Mouse (Mus musculus) liver, embryonic 12.5 days (tissue): ENCODE results near the gene Ing5. TPM values are rescaled to one million over a fixed set of nuclear protein-coding genes. Genes with fewer than 3 reads are reported as not detected.
"Not testable (repeated sequence)": the region's sequence is repeated elsewhere in the genome, so short reads cannot be mapped to it uniquely, and the experiment has no call there.

Source experiments
- ATAC-seq: fragments of 200-750 bp; cut with Nextera tagmentation; 2 replicates; pipeline ENCODE4 v1.8.0; 2017; ENCODE audit warnings: moderate number of reproducible peaks, mild to moderate bottlenecking, moderate library complexity
- H3K27ac ChIP-seq: fragments of 300-500 bp; sonication (generic); 2 replicates; pipeline ENCODE4 v1.5.1; 2016; ENCODE audit warnings: mild to moderate bottlenecking
- H3K27me3 ChIP-seq: fragments of 300-500 bp; sonication (generic); replicated peaks from 2 replicates; pipeline ENCODE4 v1.6.1; 2016; ENCODE audit warnings: mild to moderate bottlenecking, moderate library complexity
- H3K36me3 ChIP-seq: fragments of 300-500 bp; sonication (generic); 2 replicates; pipeline ENCODE4 v1.6.1; 2016; ENCODE audit warnings: mild to moderate bottlenecking, moderate library complexity
- H3K4me1 ChIP-seq: fragments of 300-500 bp; sonication (generic); 2 replicates; pipeline ENCODE4 v1.6.1; 2016
- H3K4me2 ChIP-seq: fragments of 300-500 bp; sonication (generic); 2 replicates; pipeline ENCODE4 v1.6.1; 2016; ENCODE audit warnings: mild to moderate bottlenecking, moderate library complexity
- H3K4me3 ChIP-seq: fragments of 300-500 bp; sonication (generic); 2 replicates; pipeline ENCODE4 v1.5.1; 2016; ENCODE audit warnings: mild to moderate bottlenecking, moderate library complexity
- H3K9ac ChIP-seq: fragments of 300-500 bp; sonication (generic); 2 replicates; pipeline ENCODE4 v1.6.1; 2016; ENCODE audit warnings: mild to moderate bottlenecking, moderate library complexity
- H3K9me3 ChIP-seq: fragments of 300-500 bp; sonication (generic); replicated peaks from 2 replicates; pipeline ENCODE4 v1.6.1; 2016; ENCODE audit warnings: mild to moderate bottlenecking, moderate library complexity
- WGBS: fragments of 180-500 bp; shearing (Covaris S2); methylation state at CpG from one replicate; pipeline ENCODE4 v1.1.7; 2016; ENCODE audit not compliant: insufficient replicate concordance; 5-methylcytosine and 5-hydroxymethylcytosine counted together
- polyA plus RNA-seq: library from polyadenylated mRNA; unstranded; fragments of >200 nt; fragmentation: Nextera tagmentation; extraction: Ambion mirVana; gene quantifications from 2 replicates; pipeline ENCODE4 v1.2.1, GENCODE M21; 2016

The Ing5 gene
- 15.5 and 17.1 TPM in 2 replicates for polyA plus RNA-seq

DNA sequence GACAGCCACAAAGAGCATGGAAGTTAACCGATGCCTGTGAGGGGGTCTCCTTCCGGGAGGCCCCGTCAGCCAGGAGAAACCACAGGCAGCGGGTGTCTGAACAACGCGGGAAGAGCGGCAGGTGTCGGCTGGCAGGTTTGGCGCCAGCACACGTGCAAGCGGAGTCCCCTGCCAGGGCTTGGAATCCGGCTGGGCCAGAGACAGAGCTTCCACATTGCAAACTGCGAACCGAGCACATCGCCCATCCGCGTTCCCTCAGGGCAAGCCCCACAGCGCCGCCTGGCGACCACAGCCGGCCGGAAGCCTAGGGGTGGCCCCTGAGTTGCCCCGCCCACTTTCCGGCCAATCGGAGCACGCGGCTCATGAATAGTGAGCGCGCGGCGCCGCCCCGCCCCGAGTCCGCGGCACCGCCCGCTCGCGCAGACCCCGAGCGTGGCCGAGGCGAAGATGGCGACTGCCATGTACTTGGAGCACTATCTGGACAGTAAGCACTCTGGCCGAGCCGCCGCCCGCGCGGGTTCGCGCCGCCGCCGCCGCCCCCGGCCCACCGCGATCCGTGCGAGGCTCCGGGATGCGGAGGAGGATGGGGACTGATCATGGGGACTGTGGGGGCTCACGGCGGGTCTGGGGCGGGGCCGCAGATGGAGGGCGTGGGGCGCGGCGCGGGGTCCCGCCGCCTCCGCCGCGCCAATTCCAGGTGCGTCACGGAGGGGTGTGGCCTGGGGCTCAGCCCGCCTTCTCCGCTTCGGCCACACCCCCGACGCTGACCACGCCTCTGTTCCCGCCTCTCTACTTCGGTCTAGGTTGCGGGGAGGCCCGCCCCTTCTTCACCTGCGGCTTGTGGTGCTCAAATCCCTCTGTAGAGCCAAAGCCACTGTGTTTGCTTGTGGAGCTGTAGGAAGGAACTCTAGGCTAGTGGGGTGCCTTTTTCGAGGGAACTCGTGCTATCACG lies at the start of gene Ing5:
Gene Ing5 (plus strand): TSS at position 410 of the 952 bp plus-strand sequence.
- WGBS, result under 1% methylated on average over 93 of the region's 94 CpGs
- Histone ChIP-seq H3K9me3 (no peaks in the 10 kb centered on the region), H3K27ac (peak within 1 kb of the TSS; percentile 99), H3K27me3 (no peaks in the 10 kb centered on the region), H3K4me1 (peaks cover 63% of the 10 kb centered on the region), H3K9ac (peak within 1 kb of the TSS; percentile 88), H3K4me3 (peak within 1 kb of the TSS; percentile 83), H3K4me2 (peak within 1 kb of the TSS; percentile 90), H3K36me3 (peaks cover 50% of the 10 kb centered on the region)
- ATAC-seq, result peak; percentile 84

DNA sequence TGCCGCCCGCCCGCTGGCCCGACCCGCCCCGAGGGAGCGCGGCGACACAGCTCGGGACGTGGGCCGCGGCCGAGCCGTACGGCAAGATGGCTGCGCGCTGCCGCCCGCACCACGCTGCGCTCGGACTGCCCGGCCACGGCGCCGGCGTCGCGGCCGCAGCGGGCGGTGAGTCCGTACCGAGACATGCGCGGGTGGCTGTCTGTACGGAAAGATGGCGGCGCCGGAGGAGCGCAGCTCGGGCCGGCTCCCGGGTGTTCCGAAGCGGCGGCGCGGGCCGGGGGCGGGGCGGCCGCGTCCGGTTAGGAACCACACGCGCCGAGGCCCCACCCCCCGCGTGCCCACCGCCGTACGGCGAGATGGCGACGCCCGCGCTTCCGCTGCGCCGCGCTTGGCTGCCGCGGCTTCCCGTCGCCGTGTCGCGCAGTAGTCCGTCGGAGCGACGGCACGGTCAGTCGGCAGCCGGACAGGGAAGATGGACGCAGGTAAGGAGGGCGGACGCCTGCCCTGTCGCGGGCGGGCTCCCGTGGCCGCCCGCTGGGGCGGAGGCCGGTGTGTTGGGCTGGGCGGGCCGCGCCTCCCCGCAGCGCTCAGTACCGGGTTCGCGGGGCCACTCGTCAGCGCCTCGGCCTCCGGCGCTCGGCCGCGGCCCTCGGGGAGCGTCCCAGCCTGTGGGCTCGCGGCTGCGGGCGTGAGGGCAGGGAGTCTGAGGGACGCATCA lies 49.0 kb upstream of the Ing5 start, which contains the start of gene Thap4:
Gene Thap4 (minus strand): TSS at position 292 of the 718 bp plus-strand sequence.
- ATAC-seq, result peak; percentile 85
- peak within 1 kb of the TSS; percentile 94 for H3K27ac ChIP-seq
- no peaks in the 10 kb centered on the region for H3K9me3 ChIP-seq
- H3K9ac ChIP-seq, result peak within 1 kb of the TSS; percentile 93
- peaks cover 10% of the 10 kb centered on the region for H3K36me3 ChIP-seq
- 1% methylated on average over 97 of the region's 121 CpGs for WGBS
- H3K4me2 ChIP-seq, result peak within 1 kb of the TSS; percentile 98
- H3K4me1 ChIP-seq, result peaks cover 60% of the 10 kb centered on the region
- peak within 1 kb of the TSS; percentile 91 for H3K4me3 ChIP-seq
- no peaks in the 10 kb centered on the region for H3K27me3 ChIP-seq

DNA sequence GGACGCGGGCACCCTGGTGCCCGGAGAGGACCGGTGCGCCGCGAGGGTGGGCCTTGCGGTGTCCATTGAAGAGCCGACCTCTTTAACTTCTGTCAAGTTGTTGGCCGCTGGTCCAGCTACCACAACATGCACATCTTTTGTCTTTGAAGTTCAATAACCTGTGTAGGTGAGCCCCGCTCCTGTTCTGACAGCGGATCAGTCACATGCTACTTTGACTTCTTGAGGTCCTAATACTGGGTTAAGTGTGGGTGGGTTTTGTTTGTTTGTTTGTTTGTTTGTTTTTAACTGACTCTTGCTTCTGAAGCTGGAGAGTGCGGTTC lies 48.5 kb upstream of the Ing5 start:
- Histone ChIP-seq H3K27me3 (no peaks in the 10 kb centered on the region), H3K27ac (peak overlapping the region; percentile 94), H3K4me1 (peaks cover 65% of the 10 kb centered on the region), H3K9ac (peak overlapping the region; percentile 93), H3K9me3 (no peaks in the 10 kb centered on the region), H3K4me2 (peak overlapping the region; percentile 98), H3K36me3 (peaks cover 5% of the 10 kb centered on the region), H3K4me3 (peak overlapping the region; percentile 91)
- WGBS, result under 1% methylated on average over 13 of the region's 13 CpGs
- no peak for ATAC-seq

DNA sequence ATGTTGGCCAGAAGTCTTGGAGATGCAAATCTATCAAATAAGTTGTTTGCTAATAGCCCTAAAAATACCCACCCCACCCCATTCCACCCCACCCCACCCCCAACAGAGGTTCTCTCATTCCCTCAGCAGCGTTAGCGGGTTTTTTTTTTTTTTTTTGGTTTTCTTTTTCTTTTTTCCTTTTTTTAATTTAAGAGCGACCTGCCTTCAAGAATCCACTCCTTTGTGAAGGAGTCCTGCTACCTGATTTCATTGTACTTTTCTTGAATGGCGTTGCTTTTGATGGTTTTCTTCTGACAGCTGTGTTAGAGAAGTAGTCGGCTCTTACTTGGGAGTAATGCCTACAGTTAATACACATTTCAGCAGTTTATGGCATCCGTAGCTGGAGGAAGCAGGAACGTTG lies 48.1 kb upstream of the Ing5 start:
- WGBS, result 25% methylated on average over 7 of the region's 7 CpGs
- H3K4me1 ChIP-seq, result peaks cover 67% of the 10 kb centered on the region
- H3K9me3 ChIP-seq, result no peaks in the 10 kb centered on the region
- H3K36me3 ChIP-seq, result peaks cover 5% of the 10 kb centered on the region
- peak overlapping the region; percentile 93 for H3K9ac ChIP-seq
- ATAC-seq, result no peak
- H3K4me3 ChIP-seq, result peak overlapping the region; percentile 91
- H3K27ac ChIP-seq, result peak overlapping the region; percentile 94
- no peaks in the 10 kb centered on the region for H3K27me3 ChIP-seq
- peak overlapping the region; percentile 98 for H3K4me2 ChIP-seq

DNA sequence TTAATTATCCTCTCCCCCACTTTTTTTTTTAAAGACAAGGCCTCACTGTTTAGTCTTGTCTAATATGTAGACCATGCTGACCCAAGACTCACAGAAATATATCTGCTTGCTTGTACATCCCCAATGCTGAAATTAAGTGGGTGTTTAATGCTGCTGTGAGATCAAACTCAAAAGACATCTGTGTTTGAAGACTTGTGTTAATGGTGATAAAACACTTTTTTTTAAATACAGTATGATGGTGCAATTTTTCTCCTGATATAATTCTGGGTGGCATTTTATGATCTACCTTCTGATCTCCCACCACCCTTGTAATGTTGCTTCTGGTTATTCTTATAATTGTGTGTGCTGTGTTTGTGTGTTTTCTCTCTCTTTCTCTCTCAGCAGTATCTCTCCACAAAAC lies 47.6 kb upstream of the Ing5 start:
- Histone ChIP-seq H3K36me3 (peaks cover 10% of the 10 kb centered on the region), H3K27ac (peak overlapping the region; percentile 94), H3K4me3 (peak overlapping the region; percentile 91), H3K9me3 (no peaks in the 10 kb centered on the region), H3K4me2 (peak overlapping the region; percentile 98), H3K9ac (peak overlapping the region; percentile 93), H3K4me1 (peaks cover 67% of the 10 kb centered on the region), H3K27me3 (no peaks in the 10 kb centered on the region)
- ATAC-seq, result peak; percentile 16; the same call in 1 of the 2 replicates

DNA sequence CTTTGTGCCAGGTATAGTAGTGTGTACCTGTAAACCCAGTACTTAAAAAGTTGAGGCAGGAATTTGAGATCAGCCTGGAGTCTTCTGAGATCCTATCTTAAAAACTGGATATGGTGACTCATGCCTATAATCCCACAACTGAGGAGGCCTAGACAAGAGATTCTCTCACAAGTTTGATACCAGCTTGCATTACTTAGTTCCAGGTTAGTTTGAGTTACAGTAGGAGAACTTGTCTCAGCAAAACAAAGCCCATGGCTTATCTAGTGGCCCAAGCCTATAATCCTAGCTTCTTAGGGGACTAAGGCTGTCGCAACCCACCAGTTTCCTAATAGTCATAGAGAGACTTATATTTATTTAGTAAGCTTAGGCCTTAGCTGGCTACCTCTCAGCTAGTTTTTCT lies 43.7 kb upstream of the Ing5 start:
- Histone ChIP-seq H3K4me2 (no peak overlapping the region), H3K9me3 (no peaks in the 10 kb centered on the region), H3K36me3 (peaks cover 17% of the 10 kb centered on the region), H3K27ac (0 out of 2 replicates have a peak overlapping the region, but pooled peaks have one; percentile 0), H3K4me3 (no peak overlapping the region), H3K9ac (no peak overlapping the region), H3K4me1 (peaks cover 84% of the 10 kb centered on the region), H3K27me3 (no peaks in the 10 kb centered on the region)
- 100% methylated on average over 1 of the region's 1 CpGs for WGBS
- ATAC-seq, result no peak

DNA sequence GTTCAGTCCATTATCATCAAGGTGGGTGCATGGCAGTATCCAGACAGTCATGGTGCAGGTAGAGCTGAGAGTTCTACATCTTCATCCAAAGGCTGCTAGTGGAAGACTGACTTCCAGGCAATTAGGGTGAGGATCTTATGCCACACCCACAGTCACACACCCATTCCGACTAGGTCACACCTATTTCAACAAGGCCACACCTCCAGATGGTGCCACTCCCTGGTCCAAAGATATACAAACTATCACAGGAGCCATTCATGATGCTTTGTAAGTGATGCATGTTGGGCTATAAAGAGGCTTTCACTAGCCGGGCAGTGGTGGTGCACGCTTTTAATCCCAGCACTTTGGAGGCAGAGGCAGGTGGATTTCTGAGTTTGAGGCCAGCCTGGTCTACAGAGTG lies 40.2 kb upstream of the Ing5 start:
- Histone ChIP-seq H3K36me3 (peaks cover 26% of the 10 kb centered on the region), H3K4me2 (peak overlapping the region; percentile 37), H3K27ac (peak overlapping the region; percentile 58), H3K4me1 (peaks cover 56% of the 10 kb centered on the region)
- not testable (repeated sequence) for H3K9me3 ChIP-seq, H3K4me3 ChIP-seq, H3K27me3 ChIP-seq, H3K9ac ChIP-seq
- ATAC-seq, result peak; percentile 85
- whole genome bisulfite sequencing, result 64% methylated on average over 3 of the region's 3 CpGs

DNA sequence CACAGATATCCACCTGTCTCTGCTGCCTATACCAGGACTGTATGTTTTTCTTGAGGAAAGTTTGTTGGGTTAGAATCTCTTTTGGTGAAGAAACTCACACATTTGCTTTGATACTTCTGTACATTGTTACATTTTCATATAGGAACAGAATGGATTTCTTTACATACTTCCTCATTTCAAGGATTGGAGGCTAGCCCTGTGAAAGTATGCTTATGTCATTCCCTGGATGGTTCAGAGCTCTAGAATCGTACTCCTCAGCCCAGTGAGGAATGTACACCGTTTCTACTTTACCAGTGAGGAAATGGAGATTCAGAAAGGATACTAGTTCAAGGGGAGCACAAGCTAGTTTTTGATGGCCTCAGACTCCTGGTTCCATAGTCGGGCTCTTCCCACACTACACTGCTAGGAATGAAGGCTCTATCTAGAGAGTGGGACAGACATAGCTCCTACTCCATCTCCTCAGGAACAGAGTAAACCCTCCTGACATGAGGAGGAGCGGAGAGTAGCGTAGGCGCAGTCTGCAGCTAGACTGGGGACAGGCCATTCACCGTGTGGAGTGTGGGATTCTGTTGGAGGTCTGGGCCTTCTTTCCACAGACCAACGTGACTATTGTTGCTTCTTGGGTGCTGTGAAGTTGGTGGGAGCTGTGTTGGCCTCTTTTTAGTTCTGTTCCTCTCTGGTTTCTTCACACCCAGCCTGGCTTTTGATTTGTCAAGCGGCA lies 38.7 kb upstream of the Ing5 start:
- H3K36me3 ChIP-seq, result peaks cover 41% of the 10 kb centered on the region
- H3K9ac ChIP-seq, result no peak overlapping the region
- peaks cover 43% of the 10 kb centered on the region for H3K4me1 ChIP-seq
- 82% methylated on average over 9 of the region's 9 CpGs for WGBS
- H3K9me3 ChIP-seq, result no peaks in the 10 kb centered on the region
- H3K4me2 ChIP-seq, result no peak overlapping the region
- ATAC-seq, result no peak
- H3K27ac ChIP-seq, result peak overlapping the region; percentile 32; the same call in 1 of the 2 replicates
- H3K4me3 ChIP-seq, result no peak overlapping the region
- H3K27me3 ChIP-seq, result no peaks in the 10 kb centered on the region

DNA sequence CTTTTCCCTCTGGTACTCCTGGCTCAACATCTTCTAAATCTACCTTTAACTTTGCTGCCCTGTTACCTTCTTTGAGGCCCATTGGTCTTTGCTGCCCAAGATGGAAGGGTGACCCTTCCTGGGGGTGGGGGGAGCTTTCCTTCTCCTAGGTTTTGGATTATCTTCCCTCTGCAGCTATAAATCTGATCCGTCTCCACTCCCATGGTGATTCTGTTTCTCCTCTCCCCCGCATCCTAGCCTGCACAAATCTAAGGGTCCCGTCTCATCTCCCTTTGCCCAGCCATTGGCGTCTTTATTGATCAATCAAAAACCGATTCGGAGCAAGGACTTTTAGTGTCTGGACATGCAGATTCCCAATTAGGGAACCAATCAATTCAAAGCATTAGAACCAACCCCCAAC lies 36.2 kb upstream of the Ing5 start:
- Histone ChIP-seq H3K27ac (no peak overlapping the region), H3K36me3 (peaks cover 46% of the 10 kb centered on the region), H3K9me3 (no peaks in the 10 kb centered on the region), H3K4me3 (no peak overlapping the region), H3K27me3 (no peaks in the 10 kb centered on the region), H3K4me1 (peaks cover 27% of the 10 kb centered on the region), H3K9ac (no peak overlapping the region), H3K4me2 (no peak overlapping the region)
- 89% methylated on average over 6 of the region's 6 CpGs for WGBS
- ATAC-seq, result no peak

DNA sequence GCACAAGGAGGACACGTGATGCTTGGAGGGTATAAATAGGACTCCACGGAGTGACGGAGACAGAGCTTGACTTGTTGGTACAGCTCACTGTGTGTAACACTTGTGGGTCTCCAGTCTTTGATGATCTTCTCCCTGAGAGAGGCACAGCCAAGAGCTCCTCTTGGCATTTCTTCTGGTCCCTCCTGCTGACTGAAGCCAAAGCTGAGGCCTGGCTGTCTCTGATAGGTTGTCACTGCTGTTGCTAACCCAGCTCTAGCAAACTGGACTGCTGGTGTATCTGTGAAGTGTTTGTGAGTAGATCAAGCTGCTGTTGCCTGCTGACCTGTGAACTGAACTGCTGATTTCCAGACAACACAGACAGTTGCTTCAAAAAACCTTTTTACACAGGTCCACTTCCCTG lies 33.9 kb upstream of the Ing5 start:
- no peak for ATAC-seq
- WGBS, result 95% methylated on average over 3 of the region's 3 CpGs
- H3K27ac ChIP-seq, result no peak overlapping the region
- H3K36me3 ChIP-seq, result peaks cover 69% of the 10 kb centered on the region
- H3K27me3 ChIP-seq, result no peaks in the 10 kb centered on the region
- H3K9me3 ChIP-seq, result no peaks in the 10 kb centered on the region
- H3K4me3 ChIP-seq, result no peak overlapping the region
- no peak overlapping the region for H3K4me2 ChIP-seq
- peaks cover 5% of the 10 kb centered on the region; the same call in 1 of the 2 replicates for H3K4me1 ChIP-seq
- H3K9ac ChIP-seq, result no peak overlapping the region

DNA sequence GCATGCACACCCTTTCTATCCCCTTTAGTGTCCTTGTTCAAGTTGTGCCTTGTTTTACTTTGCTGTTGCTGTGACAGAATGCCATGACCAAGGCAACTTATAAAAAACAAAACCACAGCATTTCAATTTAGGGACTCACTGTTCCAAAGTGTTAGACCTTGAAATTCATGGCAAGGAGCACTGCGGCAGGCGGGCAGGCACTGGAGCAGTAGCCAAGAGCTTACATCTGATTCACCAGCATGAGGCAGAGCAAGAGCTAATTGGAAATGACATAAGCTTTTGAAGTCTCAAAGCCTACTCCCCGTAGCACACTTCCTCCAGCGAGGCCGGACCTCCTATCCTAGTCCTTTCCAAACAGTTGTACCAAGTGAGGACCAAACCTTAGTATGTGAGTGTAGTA lies 27.1 kb upstream of the Ing5 start:
- Histone ChIP-seq H3K4me2 (no peak overlapping the region), H3K27me3 (no peaks in the 10 kb centered on the region), H3K36me3 (peaks cover 96% of the 10 kb centered on the region), H3K9ac (no peak overlapping the region), H3K4me1 (no peaks in the 10 kb centered on the region), H3K4me3 (no peak overlapping the region), H3K9me3 (no peaks in the 10 kb centered on the region), H3K27ac (no peak overlapping the region)
- 87% methylated on average over 5 of the region's 5 CpGs for WGBS
- ATAC-seq, result no peak
